Mouse (Mus musculus): ENCODE measurements at regions not wholly inside any gene's neighbourhood (a gene's known extent, or its start where the extent isn't known, plus 50 kb on each side); places are given as distances from the start of the nearest gene placed in this dataset.
A peak's percentile ranks its signal among the peaks of the same experiment; 100 is the strongest.

- Histone ChIP-seq H3K27ac (ENCODE audit: insufficient read depth, low read depth, low read length) (no peak overlapping the region), H3K27me3 (replicated peaks; ENCODE audit: control insufficient read depth, insufficient read depth, low read length) (no peaks in the 10 kb centered on the region), H3K36me3 (ENCODE audit: control insufficient read depth, insufficient read depth, low read length) (no peaks in the 10 kb centered on the region), H3K4me3 (ENCODE audit: insufficient read depth, low read depth, low read length) (no peak overlapping the region), H3K4me1 (ENCODE audit: control insufficient read depth, insufficient read depth, low read length) (no peaks in the 10 kb centered on the region)
- WGBS, result 58% methylated on average over 4 of the region's 4 CpGs
- TF ChIP-seq POLR2A (IDR thresholded peaks at IDR 0.05; ENCODE audit: low read depth, low read length), result no peak
- peak; percentile 32; the same call in 1 of the 2 replicates for TF ChIP-seq CTCF (conservative IDR thresholded peaks at IDR 0.05; ENCODE audit: insufficient read depth, insufficient read length, low read depth, low read length)
- peak; percentile 3 for DNase-seq
Observed at GRCm38 (mm10) chr9:12692329-12692728, 553.3 kb downstream of the Jrkl start.

GRCm38 (mm10) chr9:12690948-12691279 lies 554.7 kb downstream of the Jrkl start:
- TF ChIP-seq POLR2A (IDR thresholded peaks at IDR 0.05; ENCODE audit: low read depth, low read length) (no peak), CTCF (conservative IDR thresholded peaks at IDR 0.05; ENCODE audit: insufficient read depth, insufficient read length, low read depth, low read length) (no peak)

GRCm38 (mm10) chr9:12690182-12690947 lies 555.3 kb downstream of the Jrkl start:
- H3K27me3 ChIP-seq (replicated peaks; ENCODE audit: control insufficient read depth, insufficient read depth, low read length), result no peaks in the 10 kb centered on the region
- no peak overlapping the region for H3K27ac ChIP-seq (ENCODE audit: insufficient read depth, low read depth, low read length)
- no peaks in the 10 kb centered on the region for H3K36me3 ChIP-seq (ENCODE audit: control insufficient read depth, insufficient read depth, low read length)
- no peak overlapping the region for H3K4me3 ChIP-seq (ENCODE audit: insufficient read depth, low read depth, low read length)
- DNase-seq, result no peak
- WGBS, result 45% methylated on average over 5 of the region's 5 CpGs
- H3K4me1 ChIP-seq (ENCODE audit: control insufficient read depth, insufficient read depth, low read length), result no peaks in the 10 kb centered on the region
- TF ChIP-seq CTCF (conservative IDR thresholded peaks at IDR 0.05; ENCODE audit: insufficient read depth, insufficient read length, low read depth, low read length), result no peak
- no peak for TF ChIP-seq POLR2A (IDR thresholded peaks at IDR 0.05; ENCODE audit: low read depth, low read length)

More at GRCm38 (mm10) chr9:12690948-12691279, 554.7 kb downstream of the Jrkl start:
- Histone ChIP-seq H3K27ac (ENCODE audit: insufficient read depth, low read depth, low read length) (no peak overlapping the region), H3K4me1 (ENCODE audit: control insufficient read depth, insufficient read depth, low read length) (no peaks in the 10 kb centered on the region), H3K27me3 (replicated peaks; ENCODE audit: control insufficient read depth, insufficient read depth, low read length) (no peaks in the 10 kb centered on the region), H3K36me3 (ENCODE audit: control insufficient read depth, insufficient read depth, low read length) (no peaks in the 10 kb centered on the region), H3K4me3 (ENCODE audit: insufficient read depth, low read depth, low read length) (no peak overlapping the region)
- no peak for DNase-seq
- WGBS, result 39% methylated on average over 1 of the region's 1 CpGs
